ENCODE assay signal across 9 mouse cellular contexts in genomic region chr4:10774557-10775215, GRCm38 (mm10).
A peak's percentile ranks its signal among the peaks of the same experiment; 100 is the strongest.
DNase-seq lines count a peak whose midpoint lies in the region; ATAC-seq lines count a peak whose summit lies in the region.
"Had no signal": no experiment of that assay in that cellular context is flagged by ENCODE, and none has a peak within 500 bp of the region (broad histone marks: within the 10 kb centered on the region; RNA-seq: fewer than 3 reads in every experiment).

No protein-coding gene starts in this region.

- no peak for DNase-seq in lung, postnatal 14 days
- DNase-seq in embryonic facial prominence, embryonic 10.5 days (ENCODE audit: low spot score), result peak; percentile 60
- peak; percentile 70 for DNase-seq in forebrain, embryonic 14.5 days (ENCODE audit: low spot score)
- DNase-seq in MN1 (ENCODE audit: low spot score), result no peak
- DNase-seq in layer of hippocampus, postnatal 14 days (ENCODE audit: low spot score in 2 of 2), result no peak

- WGBS in lung, embryonic 15.5 days, result 6% methylated on average over 3 of the region's 3 CpGs
- WGBS in embryonic facial prominence, embryonic 10.5 days, result 39% methylated on average over 3 of the region's 3 CpGs
- 12% methylated on average over 3 of the region's 3 CpGs for WGBS in forebrain, embryonic 14.5 days
- 4% methylated on average over 3 of the region's 3 CpGs for WGBS in limb, embryonic 12.5 days

- no peak overlapping the region for H3K9ac ChIP-seq in lung, embryonic 15.5 days
- no peak overlapping the region for H3K9ac ChIP-seq in forebrain, embryonic 14.5 days (ENCODE audit: low read length)
- H3K9ac ChIP-seq in limb, embryonic 12.5 days (replicated peaks), result no peak overlapping the region
- H3K9ac ChIP-seq: stomach, embryonic 15.5 days had no signal

- no peak overlapping the region for H3K4me3 ChIP-seq in lung, embryonic 15.5 days
- no peak overlapping the region for H3K4me3 ChIP-seq in embryonic facial prominence, embryonic 10.5 days
- H3K4me3 ChIP-seq in forebrain, embryonic 14.5 days (ENCODE audit: low read depth, low read length), result no peak overlapping the region
- no peak overlapping the region for H3K4me3 ChIP-seq in limb, embryonic 12.5 days (replicated peaks)
- H3K4me3 ChIP-seq: left cerebral cortex, adult 2 months; stomach, embryonic 15.5 days had no signal

- peaks cover 7% of the 10 kb centered on the region; the same call in 1 of the 2 replicates for H3K4me1 ChIP-seq in lung, embryonic 15.5 days
- H3K4me1 ChIP-seq in embryonic facial prominence, embryonic 10.5 days, result peaks cover 6% of the 10 kb centered on the region
- no peaks in the 10 kb centered on the region for H3K4me1 ChIP-seq in forebrain, embryonic 14.5 days (ENCODE audit: control insufficient read depth, insufficient read depth, low read length)
- peaks cover 18% of the 10 kb centered on the region for H3K4me1 ChIP-seq in limb, embryonic 12.5 days (replicated peaks)
- H3K4me1 ChIP-seq: stomach, embryonic 15.5 days had no signal

- H3K27me3 ChIP-seq in lung, embryonic 15.5 days, result no peaks in the 10 kb centered on the region
- H3K27me3 ChIP-seq in embryonic facial prominence, embryonic 10.5 days (replicated peaks; ENCODE audit: low read depth, poor library complexity, severe bottlenecking), result no peaks in the 10 kb centered on the region
- H3K27me3 ChIP-seq in forebrain, embryonic 14.5 days (replicated peaks; ENCODE audit: control insufficient read depth, insufficient read depth, low read length), result no peaks in the 10 kb centered on the region
- no peaks in the 10 kb centered on the region for H3K27me3 ChIP-seq in limb, embryonic 12.5 days
- H3K27me3 ChIP-seq: stomach, embryonic 15.5 days had no signal

- H3K36me3 ChIP-seq in lung, embryonic 15.5 days, result no peaks in the 10 kb centered on the region
- H3K36me3 ChIP-seq in embryonic facial prominence, embryonic 10.5 days (replicated peaks), result no peaks in the 10 kb centered on the region
- H3K36me3 ChIP-seq in forebrain, embryonic 14.5 days (ENCODE audit: control insufficient read depth, insufficient read depth, low read length), result no peaks in the 10 kb centered on the region
- H3K36me3 ChIP-seq in limb, embryonic 12.5 days, result no peaks in the 10 kb centered on the region
- H3K36me3 ChIP-seq: stomach, embryonic 15.5 days had no signal

- ATAC-seq in lung, embryonic 15.5 days (ENCODE audit: borderline replicate concordance, extremely low read depth, low FRiP score, low TSS enrichment), result peak; percentile 57
- peak; percentile 92 for ATAC-seq in forebrain, embryonic 14.5 days
- peak; percentile 98 for ATAC-seq in limb, embryonic 12.5 days (ENCODE audit: insufficient number of reproducible peaks, insufficient read depth, low FRiP score, low TSS enrichment, low read depth)

- no peak overlapping the region for H3K27ac ChIP-seq in lung, embryonic 15.5 days
- H3K27ac ChIP-seq in embryonic facial prominence, embryonic 10.5 days (replicated peaks), result 0 out of 2 replicates have a peak overlapping the region, but pooled peaks have one; percentile 0
- H3K27ac ChIP-seq in forebrain, embryonic 14.5 days (ENCODE audit: low read depth, low read length), result no peak overlapping the region
- H3K27ac ChIP-seq in limb, embryonic 12.5 days, result peak overlapping the region; percentile 76
- H3K27ac ChIP-seq: left cerebral cortex, adult 2 months; stomach, embryonic 15.5 days had no signal

- no peaks in the 10 kb centered on the region for H3K9me3 ChIP-seq in lung, embryonic 15.5 days
- H3K9me3 ChIP-seq in embryonic facial prominence, embryonic 10.5 days, result no peaks in the 10 kb centered on the region
- no peaks in the 10 kb centered on the region for H3K9me3 ChIP-seq in forebrain, embryonic 14.5 days (replicated peaks; ENCODE audit: control insufficient read depth, low read length)
- peaks cover 8% of the 10 kb centered on the region; the same call in 1 of the 2 replicates for H3K9me3 ChIP-seq in limb, embryonic 12.5 days
- H3K9me3 ChIP-seq: stomach, embryonic 15.5 days had no signal

- no peak overlapping the region for H3K4me2 ChIP-seq in lung, embryonic 15.5 days
- no peak overlapping the region for H3K4me2 ChIP-seq in forebrain, embryonic 14.5 days (ENCODE audit: low read length)
- no peak overlapping the region for H3K4me2 ChIP-seq in limb, embryonic 12.5 days
- H3K4me2 ChIP-seq: stomach, embryonic 15.5 days had no signal

Comparison
In these comparisons a context has a peak if more than half of its experiments do, and no peak if none do; other contexts are left out.
1. H3K27ac ChIP-seq: peak in embryonic facial prominence, embryonic 10.5 days (single experiment) and limb, embryonic 12.5 days (single experiment); none in lung, embryonic 15.5 days (single experiment) and forebrain, embryonic 14.5 days (single experiment).
2. DNase-seq: peak in embryonic facial prominence, embryonic 10.5 days (single experiment) and forebrain, embryonic 14.5 days (single experiment); none in lung, postnatal 14 days (single experiment), MN1 (single experiment) and layer of hippocampus, postnatal 14 days (0 of 2).
3. Peak in every context shown above with its lines, with median percentiles within 50 percentile points of each other: ATAC-seq.